Mouse (Mus musculus): ENCODE results near the gene Cend1.

Gene Cend1

GRCm38 (mm10) chr7:141394158-141394557 lies 35.1 kb downstream of the Cend1 start:
- in situ Hi-C loops (cut with MseI, MboI) = no loop called here

GRCm38 (mm10) chr7:141392552-141393222 lies 36.6 kb downstream of the Cend1 start:
- in situ Hi-C loops (cut with MseI, MboI) = no loop called here

- in situ Hi-C loops (cut with MseI, MboI) = no loop called here
These were observed 37.4 kb downstream of the Cend1 start, which contains the start of gene Taldo1 for GRCm38 (mm10) chr7:141391625-141392551. Gene Taldo1, plus strand, starts transcription at chr7:141392199.

- in situ Hi-C loops (cut with MseI, MboI) = no loop called here
These were observed 38.7 kb downstream of the Cend1 start for GRCm38 (mm10) chr7:141390326-141391259.

GRCm38 (mm10) chr7:141388487-141389109 lies 40.7 kb downstream of the Cend1 start:
- in situ Hi-C loops (cut with MseI, MboI) = no loop called here

GRCm38 (mm10) chr7:141387807-141388486 lies 41.3 kb downstream of the Cend1 start:
- in situ Hi-C loops (cut with MseI, MboI) = no loop called here

GRCm38 (mm10) chr7:141381068-141381835 lies 48.0 kb downstream of the Cend1 start:
- in situ Hi-C loops (cut with MseI, MboI) = no loop called here

- in situ Hi-C loops (cut with MseI, MboI) = no loop called here
These were observed 49.7 kb downstream of the Cend1 start for GRCm38 (mm10) chr7:141379584-141379983.
